Mouse (Mus musculus) ES-Bruce4 (cell line): Measurements from ENCODE around the gene Elovl1.

Experiments
- CTCF ChIP-seq: IDR thresholded peaks from one replicate; pipeline ENCODE4 v1.8.1; 2011; ENCODE audit warnings: low read depth, low read length
- POLR2A ChIP-seq: IDR thresholded peaks from one replicate; pipeline ENCODE4 v1.8.1; 2011; ENCODE audit warnings: low read length; ENCODE audit not compliant: insufficient read depth

GRCm38 (mm10) chr4:118417112-118417797 is 10.6 kb upstream of the Elovl1 start:
- TF ChIP-seq CTCF: no peak
- no peak for TF ChIP-seq POLR2A
